Mouse (Mus musculus): ENCODE data around the gene Alpl.

The Alpl gene

DNA sequence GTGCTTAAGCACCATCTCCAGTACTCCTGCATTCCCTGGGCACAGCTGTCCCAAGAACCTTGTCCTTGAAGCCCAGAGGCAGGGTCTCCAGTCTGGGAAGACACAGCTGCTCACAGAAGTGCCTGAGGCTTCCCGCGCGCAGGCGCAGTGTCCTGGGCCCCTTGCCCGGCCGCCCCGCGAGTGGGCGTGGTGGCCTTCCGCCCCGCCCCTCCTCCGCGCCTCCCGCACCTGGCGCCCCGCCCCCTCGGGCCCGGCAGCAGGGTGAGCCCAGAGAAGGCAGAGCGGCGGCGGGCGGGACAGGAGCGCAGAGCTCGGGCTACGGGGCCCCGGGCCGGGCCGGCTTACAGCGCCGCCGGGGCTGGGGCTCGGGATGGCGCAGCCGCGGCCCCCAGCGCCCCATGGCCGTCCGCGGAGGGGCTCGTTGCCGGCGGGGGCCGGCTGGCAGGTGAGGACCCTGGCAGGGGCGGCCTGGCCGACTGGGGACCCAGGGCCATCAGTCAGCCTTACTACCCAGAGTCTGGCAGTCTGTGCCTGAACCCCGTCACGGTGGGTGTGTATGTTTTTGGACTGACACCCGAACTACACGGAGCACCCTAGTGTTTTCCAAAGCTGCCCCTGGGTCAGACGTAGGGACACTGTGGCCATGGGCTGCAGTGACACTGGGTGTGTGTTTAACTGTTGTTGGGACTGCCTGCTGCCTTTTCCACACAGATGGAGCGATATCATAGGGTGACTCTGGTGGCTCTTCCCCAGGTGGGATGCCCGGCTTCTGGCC lies 88.8 kb downstream of the Alpl start:
- peak; percentile 92 for DNase-seq

DNA sequence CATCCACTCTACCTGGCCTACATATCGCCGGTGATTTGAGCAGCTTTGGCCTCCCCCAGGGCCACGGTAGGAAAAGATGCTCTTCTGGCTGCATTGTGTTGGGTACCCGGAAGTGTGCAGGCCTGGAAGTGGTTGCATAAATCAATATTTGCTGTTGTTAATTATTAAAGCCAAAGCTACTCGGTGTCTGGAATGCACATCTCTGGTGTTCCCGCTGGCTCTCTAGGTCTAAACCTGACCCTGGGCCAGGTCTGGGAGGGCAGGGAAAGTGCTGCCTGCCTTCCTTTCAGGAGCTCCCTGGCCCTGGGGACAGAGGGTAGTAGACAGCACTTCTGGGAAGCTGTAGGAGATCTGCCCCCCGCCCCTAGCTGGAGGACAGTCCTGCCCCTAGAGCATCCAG lies 89.7 kb downstream of the Alpl start:
- DNase-seq: no peak

- no peak for DNase-seq
Observed at GRCm38 (mm10) chr4:137705379-137705778, 90.8 kb downstream of the Alpl start.

GRCm38 (mm10) chr4:137704561-137704960 lies 91.6 kb downstream of the Alpl start:
- no peak for DNase-seq

GRCm38 (mm10) chr4:137703077-137703476 lies 93.1 kb downstream of the Alpl start:
- DNase-seq: no peak

DNA sequence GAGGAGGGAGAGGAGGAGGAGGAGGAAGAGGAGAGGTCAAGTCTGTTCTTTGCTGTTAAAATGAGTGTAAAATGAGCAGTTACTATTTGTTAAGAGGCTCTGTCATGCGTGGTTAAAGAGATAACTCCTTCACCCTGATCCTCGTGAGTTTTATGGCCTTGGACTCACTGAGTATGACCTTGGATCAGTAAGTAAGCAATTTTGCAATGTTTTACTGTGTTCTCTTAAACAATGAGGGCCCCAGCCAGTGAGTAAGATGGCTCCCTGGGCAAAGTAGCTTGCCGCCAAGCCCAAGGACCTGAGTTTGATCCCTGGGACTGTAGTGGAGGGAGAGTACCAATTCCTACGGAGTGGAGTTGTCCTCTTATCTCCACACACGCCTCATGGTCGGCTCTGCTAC lies 95.2 kb downstream of the Alpl start:
- no peak for DNase-seq

- no peak for DNase-seq
Observed at GRCm38 (mm10) chr4:137699264-137700211, 96.6 kb downstream of the Alpl start.

DNA sequence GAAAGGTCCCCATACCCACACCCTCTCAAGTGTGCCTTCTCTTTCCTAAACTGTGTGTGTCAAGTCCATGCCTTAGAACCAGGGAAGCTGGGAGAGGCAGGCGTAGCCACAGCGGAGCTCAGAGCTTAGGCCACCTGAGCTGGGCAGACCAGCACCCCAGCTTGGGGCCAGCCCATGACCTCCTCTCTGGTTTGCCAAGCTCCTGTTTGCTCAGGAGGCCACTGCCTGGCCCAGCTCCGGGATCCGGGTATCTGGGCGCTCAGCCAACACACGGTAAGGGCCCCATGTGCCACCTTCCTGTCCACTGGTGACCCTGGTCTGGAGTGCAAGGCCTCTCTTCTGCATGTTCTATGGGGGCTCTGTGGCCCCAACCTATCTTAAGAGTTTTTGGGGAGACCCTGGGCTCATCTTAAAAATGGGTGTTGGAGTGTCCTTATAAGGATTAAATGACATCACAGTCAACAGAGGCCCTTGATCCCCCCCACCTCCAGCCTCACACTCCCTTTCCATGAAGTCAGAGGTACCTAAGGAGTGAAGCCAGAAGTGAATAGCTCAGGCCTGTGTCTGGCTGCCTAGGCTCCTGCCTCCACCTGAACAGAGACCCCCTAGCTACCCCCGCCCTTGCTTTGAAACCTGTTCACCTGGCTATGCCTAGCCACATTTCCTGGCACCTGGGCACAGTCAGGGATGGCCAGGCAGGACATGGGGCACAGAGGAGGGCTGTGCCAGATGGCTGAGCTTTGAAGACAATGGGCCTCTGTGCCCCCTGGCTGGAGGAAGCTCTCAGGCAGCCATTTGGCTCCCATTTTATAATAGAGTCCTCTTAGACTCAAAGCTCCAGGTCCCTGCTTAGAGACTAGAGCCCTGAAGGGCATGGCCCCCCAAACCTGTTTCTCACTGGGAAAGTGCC lies 97.9 kb downstream of the Alpl start:
- DNase-seq: no peak

GRCm38 (mm10) chr4:137697156-137697885 lies 98.9 kb downstream of the Alpl start:
- no peak for DNase-seq

- no peak for DNase-seq
Observed at GRCm38 (mm10) chr4:137695900-137696299, 100.3 kb downstream of the Alpl start.

DNA sequence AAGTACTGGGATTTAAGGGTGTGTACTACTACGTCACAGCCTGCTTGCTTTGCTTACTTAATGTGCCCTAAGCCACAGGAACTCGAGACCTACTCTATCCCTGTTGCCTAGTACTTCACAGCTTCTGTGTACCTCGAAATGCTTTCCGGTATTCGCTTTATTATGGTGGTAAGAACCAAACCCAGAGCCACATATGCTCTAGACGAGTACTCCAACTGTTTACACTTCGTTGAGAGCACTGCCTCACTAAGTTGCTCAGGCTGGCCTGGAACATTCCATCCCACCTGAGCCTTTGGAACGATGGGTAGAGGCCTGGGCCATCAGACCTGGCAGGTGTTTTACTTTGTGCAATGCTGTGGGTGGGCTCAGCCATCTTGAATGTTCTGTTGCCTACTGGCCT lies 100.9 kb downstream of the Alpl start:
- DNase-seq: no peak

DNA sequence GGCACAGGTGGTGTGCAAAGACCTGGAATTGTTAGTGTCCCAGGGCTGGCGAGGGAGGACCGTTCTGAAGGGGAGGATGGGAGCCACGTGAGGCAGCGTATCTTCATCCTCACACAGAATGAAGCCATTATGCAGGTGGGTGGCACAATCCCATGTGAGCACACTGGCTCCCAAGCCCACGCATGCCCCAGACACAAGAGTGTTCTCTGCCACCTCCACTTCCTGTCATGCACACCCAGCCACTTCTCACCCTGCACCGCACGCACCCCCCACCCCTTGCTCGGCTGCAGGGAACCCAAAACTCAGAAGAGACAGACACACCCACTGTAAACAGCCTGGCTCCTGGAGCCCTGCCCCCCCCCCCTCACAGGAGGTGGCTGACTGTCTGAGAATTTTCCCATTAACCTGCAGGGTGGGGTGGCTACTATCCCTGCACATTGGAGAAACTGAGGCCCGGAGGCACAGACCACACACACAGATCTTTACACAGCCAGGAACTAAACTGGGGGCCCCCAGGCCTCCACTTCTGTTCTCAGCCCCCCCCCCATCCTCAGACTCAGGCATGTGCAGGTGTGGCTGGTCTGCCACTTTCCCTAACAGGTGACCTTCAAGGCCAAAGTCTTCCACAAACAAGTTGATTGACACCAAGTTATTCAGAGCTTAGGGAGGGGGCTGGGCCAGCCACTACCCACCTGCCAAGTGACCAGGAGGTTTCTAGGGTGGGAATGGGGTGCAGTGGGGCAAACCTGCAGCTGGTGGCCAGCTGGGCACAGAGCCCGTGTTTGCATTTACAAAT lies 103.9 kb downstream of the Alpl start:
- DNase-seq: no peak

Measured in thymus, postnatal 25 days (tissue).